Mouse (Mus musculus) heart, embryonic 13.5 days (tissue): ENCODE measurements around the gene Col20a1. TPM values are rescaled to one million over a fixed set of nuclear protein-coding genes. Genes with fewer than 3 reads are reported as not detected.

ENCODE experiments used
- ATAC-seq: fragments of 200-750 bp; cut with Nextera tagmentation; 2 replicates; pipeline ENCODE4 v1.8.0; 2017; ENCODE audit warnings: moderate TSS enrichment; ENCODE audit not compliant: insufficient number of reproducible peaks, low FRiP score, low TSS enrichment; ENCODE audit errors: extremely low read depth
- H3K27ac ChIP-seq: fragments of 300-500 bp; sonication (generic); replicated peaks from 2 replicates; pipeline ENCODE4 v1.5.1; 2015; ENCODE audit warnings: moderate library complexity, mild to moderate bottlenecking, inconsistent platforms
- H3K27me3 ChIP-seq: fragments of 300-500 bp; sonication (generic); replicated peaks from 2 replicates; pipeline ENCODE4 v1.6.1; 2015; ENCODE audit warnings: mild to moderate bottlenecking, inconsistent platforms
- H3K36me3 ChIP-seq: fragments of 300-500 bp; sonication (generic); 2 replicates; pipeline ENCODE4 v1.6.1; 2015; ENCODE audit warnings: mild to moderate bottlenecking, inconsistent platforms
- H3K4me1 ChIP-seq: fragments of 300-500 bp; sonication (generic); 2 replicates; pipeline ENCODE4 v1.6.1; 2015; ENCODE audit warnings: inconsistent platforms
- H3K4me2 ChIP-seq: fragments of 300-500 bp; sonication (generic); 2 replicates; pipeline ENCODE4 v1.6.1; 2015; ENCODE audit warnings: inconsistent platforms, mild to moderate bottlenecking, moderate library complexity
- H3K4me3 ChIP-seq: fragments of 300-500 bp; sonication (generic); 2 replicates; pipeline ENCODE4 v1.5.1; 2015; ENCODE audit warnings: moderate library complexity, mild to moderate bottlenecking, inconsistent platforms
- H3K9ac ChIP-seq: fragments of 300-500 bp; sonication (generic); 2 replicates; pipeline ENCODE4 v1.6.1; 2015; ENCODE audit warnings: inconsistent platforms, mild to moderate bottlenecking, moderate library complexity
- H3K9me3 ChIP-seq: fragments of 300-500 bp; sonication (generic); 2 replicates; pipeline ENCODE4 v1.6.1; 2016; ENCODE audit warnings: inconsistent platforms
- WGBS: fragments of 180-500 bp; shearing (Covaris S2); methylation state at CpG from one replicate; pipeline ENCODE4 v1.1.7; 2015; ENCODE audit warnings: mixed read lengths; 5-methylcytosine and 5-hydroxymethylcytosine counted together
- polyA plus RNA-seq: library from polyadenylated mRNA; unstranded; fragments of >200 nt; fragmentation: Nextera tagmentation; extraction: Ambion mirVana; gene quantifications from 2 replicates; pipeline ENCODE4 v1.2.1, GENCODE M21; 2015

Col20a1 gene
- polyA plus RNA-seq, 1 experiment from 2014 or later: 0.33 TPM

GRCm38 (mm10) chr2:180996436-180996835 is 10.1 kb downstream of the Col20a1 start:
- H3K27me3 ChIP-seq: peaks cover 59% of the 10 kb centered on the region
- 17% methylated on average over 5 of the region's 5 CpGs for WGBS
- H3K4me3 ChIP-seq: no peak overlapping the region

GRCm38 (mm10) chr2:180996905-180997304 is 10.6 kb downstream of the Col20a1 start:
- H3K27ac ChIP-seq: no peak overlapping the region
- no peak overlapping the region for H3K4me2 ChIP-seq
- no peak for ATAC-seq
- H3K27me3 ChIP-seq: peaks cover 64% of the 10 kb centered on the region
- no peak overlapping the region for H3K9ac ChIP-seq
- no peaks in the 10 kb centered on the region for H3K4me1 ChIP-seq
- WGBS: 56% methylated on average over 3 of the region's 3 CpGs
- no peaks in the 10 kb centered on the region for H3K36me3 ChIP-seq
- H3K4me3 ChIP-seq: no peak overlapping the region
- no peaks in the 10 kb centered on the region for H3K9me3 ChIP-seq

More at GRCm38 (mm10) chr2:180996436-180996835, 10.1 kb downstream of the Col20a1 start:
- no peaks in the 10 kb centered on the region for H3K36me3 ChIP-seq
- no peak overlapping the region for H3K9ac ChIP-seq
- H3K4me1 ChIP-seq: no peaks in the 10 kb centered on the region
- no peaks in the 10 kb centered on the region for H3K9me3 ChIP-seq
- H3K4me2 ChIP-seq: no peak overlapping the region
- H3K27ac ChIP-seq: no peak overlapping the region
- ATAC-seq: no peak

- ATAC-seq: no peak
- WGBS: 59% methylated on average over 4 of the region's 4 CpGs
- no peaks in the 10 kb centered on the region for H3K9me3 ChIP-seq
- H3K4me3 ChIP-seq: no peak overlapping the region
- no peaks in the 10 kb centered on the region for H3K36me3 ChIP-seq
- H3K4me1 ChIP-seq: no peaks in the 10 kb centered on the region
- no peak overlapping the region for H3K4me2 ChIP-seq
- no peak overlapping the region for H3K9ac ChIP-seq
- no peak overlapping the region for H3K27ac ChIP-seq
- H3K27me3 ChIP-seq: peaks cover 84% of the 10 kb centered on the region
These were observed 20.7 kb downstream of the Col20a1 start for GRCm38 (mm10) chr2:181007054-181007453.

- H3K9me3 ChIP-seq: no peaks in the 10 kb centered on the region
- WGBS: 79% methylated on average over 5 of the region's 5 CpGs
- H3K27ac ChIP-seq: no peak overlapping the region
- H3K4me2 ChIP-seq: no peak overlapping the region
- H3K4me3 ChIP-seq: no peak overlapping the region
- ATAC-seq: no peak
- no peaks in the 10 kb centered on the region for H3K36me3 ChIP-seq
- no peaks in the 10 kb centered on the region for H3K4me1 ChIP-seq
- H3K27me3 ChIP-seq: peaks cover 90% of the 10 kb centered on the region
- H3K9ac ChIP-seq: no peak overlapping the region
These were observed 22.0 kb downstream of the Col20a1 start for GRCm38 (mm10) chr2:181008339-181008738.

- no peak for ATAC-seq
- H3K4me2 ChIP-seq: no peak overlapping the region
- peaks cover 99% of the 10 kb centered on the region for H3K27me3 ChIP-seq
These were observed 45.1 kb downstream of the Col20a1 start for GRCm38 (mm10) chr2:181031406-181031934.

GRCm38 (mm10) chr2:181032407-181032806 is 46.1 kb downstream of the Col20a1 start:
- H3K4me2 ChIP-seq: no peak overlapping the region
- no peak overlapping the region for H3K27ac ChIP-seq
- no peak overlapping the region for H3K9ac ChIP-seq
- peaks cover 99% of the 10 kb centered on the region for H3K27me3 ChIP-seq
- H3K36me3 ChIP-seq: no peaks in the 10 kb centered on the region
- whole genome bisulfite sequencing: 23% methylated on average over 5 of the region's 5 CpGs
- no peaks in the 10 kb centered on the region for H3K9me3 ChIP-seq
- no peak for ATAC-seq
- no peak overlapping the region for H3K4me3 ChIP-seq
- H3K4me1 ChIP-seq: peaks cover 23% of the 10 kb centered on the region

More at GRCm38 (mm10) chr2:181031406-181031934, 45.1 kb downstream of the Col20a1 start:
- Histone ChIP-seq H3K36me3 (no peaks in the 10 kb centered on the region), H3K4me1 (peaks cover 23% of the 10 kb centered on the region), H3K9ac (no peak overlapping the region), H3K27ac (no peak overlapping the region), H3K4me3 (no peak overlapping the region), H3K9me3 (no peaks in the 10 kb centered on the region)
- WGBS: 72% methylated on average over 11 of the region's 11 CpGs

- no peak overlapping the region for H3K27ac ChIP-seq
- H3K27me3 ChIP-seq: peaks cover 99% of the 10 kb centered on the region
- H3K4me3 ChIP-seq: no peak overlapping the region
- no peak for ATAC-seq
- 14% methylated on average over 6 of the region's 6 CpGs for WGBS
- H3K9ac ChIP-seq: 0 out of 2 replicates have a peak overlapping the region, but pooled peaks have one; percentile 24
- H3K4me1 ChIP-seq: peaks cover 23% of the 10 kb centered on the region
- H3K9me3 ChIP-seq: no peaks in the 10 kb centered on the region
- H3K36me3 ChIP-seq: no peaks in the 10 kb centered on the region
- H3K4me2 ChIP-seq: no peak overlapping the region
These were observed 47.0 kb downstream of the Col20a1 start for GRCm38 (mm10) chr2:181033310-181033709.

GRCm38 (mm10) chr2:181035186-181035585 is 48.9 kb downstream of the Col20a1 start:
- Histone ChIP-seq H3K9me3 (no peaks in the 10 kb centered on the region), H3K9ac (no peak overlapping the region), H3K27ac (no peak overlapping the region), H3K4me1 (peaks cover 35% of the 10 kb centered on the region), H3K27me3 (peaks cover 99% of the 10 kb centered on the region), H3K4me3 (no peak overlapping the region), H3K36me3 (no peaks in the 10 kb centered on the region), H3K4me2 (no peak overlapping the region)
- no peak for ATAC-seq
- 69% methylated on average over 7 of the region's 7 CpGs for WGBS

- WGBS: 57% methylated on average over 6 of the region's 6 CpGs
- H3K4me3 ChIP-seq: no peak overlapping the region
- peaks cover 35% of the 10 kb centered on the region for H3K4me1 ChIP-seq
- H3K36me3 ChIP-seq: no peaks in the 10 kb centered on the region
- no peak overlapping the region for H3K9ac ChIP-seq
- no peak overlapping the region for H3K27ac ChIP-seq
- no peaks in the 10 kb centered on the region for H3K9me3 ChIP-seq
- no peak overlapping the region for H3K4me2 ChIP-seq
- ATAC-seq: no peak
- H3K27me3 ChIP-seq: peaks cover 99% of the 10 kb centered on the region
These were observed 50.2 kb downstream of the Col20a1 start for GRCm38 (mm10) chr2:181036561-181036960.

- Histone ChIP-seq H3K36me3 (no peaks in the 10 kb centered on the region), H3K9ac (peak overlapping the region; percentile 67), H3K4me1 (peaks cover 32% of the 10 kb centered on the region), H3K4me3 (peak overlapping the region; percentile 55), H3K27me3 (peaks cover 100% of the 10 kb centered on the region), H3K27ac (no peak overlapping the region), H3K4me2 (peak overlapping the region; percentile 92), H3K9me3 (no peaks in the 10 kb centered on the region)
- no peak for ATAC-seq
- under 1% methylated on average over 62 of the region's 63 CpGs for WGBS
These were observed 52.5 kb downstream of the Col20a1 start for GRCm38 (mm10) chr2:181038644-181039355.

GRCm38 (mm10) chr2:181039356-181039680 is 53.0 kb downstream of the Col20a1 start:
- H3K27ac ChIP-seq: no peak overlapping the region
- peaks cover 30% of the 10 kb centered on the region for H3K4me1 ChIP-seq
- no peaks in the 10 kb centered on the region for H3K36me3 ChIP-seq
- peak overlapping the region; percentile 67 for H3K9ac ChIP-seq
- 0% methylated on average over 16 of the region's 16 CpGs for WGBS
- H3K27me3 ChIP-seq: peaks cover 100% of the 10 kb centered on the region
- peak overlapping the region; percentile 92 for H3K4me2 ChIP-seq
- ATAC-seq: no peak
- H3K9me3 ChIP-seq: no peaks in the 10 kb centered on the region
- peak overlapping the region; percentile 55 for H3K4me3 ChIP-seq

GRCm38 (mm10) chr2:181041941-181042340 is 55.6 kb downstream of the Col20a1 start:
- Histone ChIP-seq H3K27ac (no peak overlapping the region), H3K9ac (no peak overlapping the region), H3K36me3 (no peaks in the 10 kb centered on the region), H3K27me3 (peaks cover 96% of the 10 kb centered on the region), H3K4me3 (no peak overlapping the region), H3K4me1 (peaks cover 29% of the 10 kb centered on the region), H3K9me3 (no peaks in the 10 kb centered on the region), H3K4me2 (no peak overlapping the region)
- 10% methylated on average over 7 of the region's 7 CpGs for WGBS
- ATAC-seq: no peak
